Mouse (Mus musculus) spleen, adult 2 months (tissue): ENCODE results near the gene Scarf2.

Experiments
- CTCF ChIP-seq: fragments of 200-500 bp; IDR thresholded peaks from 2 replicates; pipeline ENCODE4 v1.5.1; 2011; ENCODE audit warnings: mild to moderate bottlenecking, inconsistent platforms; ENCODE audit not compliant: insufficient read depth, insufficient read length, insufficient replicate concordance; ENCODE audit errors: extremely low read depth
- POLR2A ChIP-seq: fragments of 200-500 bp; IDR thresholded peaks from 2 replicates; pipeline ENCODE4 v1.6.1; 2011; ENCODE audit warnings: low read depth, low read length, inconsistent platforms

- TF ChIP-seq POLR2A (no peak), CTCF (no peak)
These were observed 60.1 kb downstream of the Scarf2 start for GRCm38 (mm10) chr16:17857157-17857556.
